34 mouse cellular contexts compared by ENCODE assay signal in genomic region chr3:146156811-146157210, GRCm38 (mm10). TPM values are rescaled to one million over a fixed set of nuclear protein-coding genes. Genes with fewer than 3 reads are reported as not detected.
DNase-seq lines count a peak whose midpoint lies in the region; ATAC-seq and TF ChIP-seq lines count a peak whose summit lies in the region.
"Had no signal": no experiment of that assay in that cellular context is flagged by ENCODE, and none has a peak within 500 bp of the region (broad histone marks: within the 10 kb centered on the region; RNA-seq: fewer than 3 reads in every experiment).

No protein-coding gene starts in this region.

- no peak for TF ChIP-seq EP300 in stomach, postnatal 0 days (optimal IDR thresholded peaks at IDR 0.05)

- ATAC-seq in common myeloid progenitor, adult 5-6 weeks (replicated peaks; ENCODE audit: low read depth, poor library complexity, severe bottlenecking): 0 out of 2 replicates have a peak, but pooled peaks have one; percentile 23
- ATAC-seq in megakaryocyte, adult 5-6 weeks (ENCODE audit: poor library complexity, severe bottlenecking): peak; percentile 26; the same call in 1 of the 2 replicates
- no peak for ATAC-seq in stomach, postnatal 0 days (ENCODE audit: low FRiP score, low TSS enrichment)
- ATAC-seq: forebrain, embryonic 15.5 days; Patski had no signal

- DNase-seq in spleen, adult 2 months (ENCODE audit: low read depth in 1 of 2, low spot score in 2 of 2): no peak
- no peak for DNase-seq in spleen, postnatal 10 days (ENCODE audit: low spot score in 2 of 2)
- no peak for DNase-seq in stomach, postnatal 0 days (ENCODE audit: low spot score)
- no peak for DNase-seq in kidney, postnatal 25 days
- no peak for DNase-seq in kidney, postnatal 14 days
- DNase-seq: adrenal gland, postnatal 10 days; adrenal gland, postnatal 36 days; cerebellum, adult 11 months; cerebellum, adult 2 months; cerebellum, adult 9-11 months; cerebellum, postnatal 25 days; embryo, embryonic 11 days; gastrocnemius, postnatal 10 days; gastrocnemius, postnatal 36 days; heart, adult 11 months had no signal

- no peak for TF ChIP-seq CTCF in spleen, adult 2 months (IDR thresholded peaks at IDR 0.05; ENCODE audit: extremely low read depth, insufficient read depth, insufficient read length, insufficient replicate concordance)
- TF ChIP-seq CTCF in stomach, postnatal 0 days (IDR thresholded peaks at IDR 0.05; ENCODE audit: low read depth): no peak

- no peaks in the 10 kb centered on the region for H3K36me3 ChIP-seq in spleen, adult 2 months (ENCODE audit: control insufficient read depth, insufficient read depth, low read length)
- no peaks in the 10 kb centered on the region for H3K36me3 ChIP-seq in stomach, postnatal 0 days (ENCODE audit: control insufficient read depth, insufficient read depth, low read length)
- H3K36me3 ChIP-seq: embryonic facial prominence, embryonic 10.5 days; embryonic facial prominence, embryonic 13.5 days; forebrain, embryonic 12.5 days; forebrain, embryonic 15.5 days; G1E; hindbrain, embryonic 12.5 days; hindbrain, embryonic 15.5 days had no signal

- H3K4me3 ChIP-seq in spleen, adult 2 months (ENCODE audit: extremely low read depth, insufficient read depth, insufficient read length): no peak overlapping the region
- H3K4me3 ChIP-seq in stomach, postnatal 0 days (ENCODE audit: low read depth, low read length): no peak overlapping the region
- H3K4me3 ChIP-seq: embryonic facial prominence, embryonic 10.5 days; embryonic facial prominence, embryonic 13.5 days; erythroblast, embryonic 14.5 days; forebrain, embryonic 12.5 days; forebrain, embryonic 15.5 days; hindbrain, embryonic 12.5 days; hindbrain, embryonic 15.5 days had no signal

- H3K9ac ChIP-seq in stomach, postnatal 0 days (ENCODE audit: low read length): no peak overlapping the region
- H3K9ac ChIP-seq: embryonic facial prominence, embryonic 13.5 days; forebrain, embryonic 12.5 days; forebrain, embryonic 15.5 days; hindbrain, embryonic 12.5 days; hindbrain, embryonic 15.5 days had no signal

- peaks cover 30% of the 10 kb centered on the region for H3K4me1 ChIP-seq in spleen, adult 2 months (ENCODE audit: control insufficient read depth, insufficient read depth, insufficient read length)
- H3K4me1 ChIP-seq in stomach, postnatal 0 days (replicated peaks; ENCODE audit: control insufficient read depth, insufficient read depth): no peaks in the 10 kb centered on the region
- H3K4me1 ChIP-seq: forebrain, embryonic 15.5 days; hindbrain, embryonic 15.5 days had no signal

- peak overlapping the region; percentile 48 for H3K27ac ChIP-seq in spleen, adult 2 months (ENCODE audit: insufficient read depth, low read length)
- H3K27ac ChIP-seq in stomach, postnatal 0 days (replicated peaks): no peak overlapping the region
- H3K27ac ChIP-seq: embryonic facial prominence, embryonic 10.5 days; embryonic facial prominence, embryonic 13.5 days; forebrain, embryonic 12.5 days; forebrain, embryonic 15.5 days; hindbrain, embryonic 12.5 days; hindbrain, embryonic 15.5 days had no signal

- no peaks in the 10 kb centered on the region for H3K9me3 ChIP-seq in stomach, postnatal 0 days (ENCODE audit: control insufficient read depth, low read length)
- H3K9me3 ChIP-seq: embryonic facial prominence, embryonic 10.5 days; forebrain, embryonic 12.5 days; forebrain, embryonic 15.5 days; G1E; hindbrain, embryonic 12.5 days; hindbrain, embryonic 15.5 days had no signal

- H3K27me3 ChIP-seq in spleen, adult 2 months (ENCODE audit: control insufficient read depth, insufficient read depth, low read length): no peaks in the 10 kb centered on the region
- H3K27me3 ChIP-seq in stomach, postnatal 0 days (ENCODE audit: control insufficient read depth, insufficient read depth, low read length): no peaks in the 10 kb centered on the region
- H3K27me3 ChIP-seq: forebrain, embryonic 15.5 days; Patski had no signal

- H3K4me2 ChIP-seq in stomach, postnatal 0 days (replicated peaks; ENCODE audit: low read depth): no peak overlapping the region
- H3K4me2 ChIP-seq: embryonic facial prominence, embryonic 13.5 days; forebrain, embryonic 12.5 days; forebrain, embryonic 15.5 days; heart, embryonic 11.5 days; hindbrain, embryonic 12.5 days; hindbrain, embryonic 15.5 days had no signal

- no peak for TF ChIP-seq POLR2A in spleen, adult 2 months (IDR thresholded peaks at IDR 0.05; ENCODE audit: low read depth, low read length)

- WGBS in spleen, adult 2 months: 58% methylated on average over 2 of the region's 2 CpGs
- WGBS in stomach, postnatal 0 days: 78% methylated on average over 2 of the region's 2 CpGs

RNA-seq across cellular contexts. Expression of gene Mcoln2, which starts 7.2 kb away (rescaled TPM):
- polyA plus RNA-seq in spleen, adult 2 months (2012; rRNA removed): 6.6 and 8.2 TPM in 2 replicates
- total RNA-seq in common myeloid progenitor, adult 5-6 weeks (2017): 8.2 and 11.1 TPM in 2 replicates
- 0.47 and 3.3 TPM in 2 replicates for total RNA-seq in megakaryocyte, adult 5-6 weeks (2015)
- 0.33 and 2.2 TPM in 2 replicates for total RNA-seq in megakaryocyte, adult 5-6 weeks (2017)
- 1.9 TPM in 2 replicates for polyA plus RNA-seq in stomach, postnatal 0 days (2015; fragmentation: Nextera tagmentation; extraction: Ambion mirVana)
- total RNA-seq: adrenal gland, postnatal 36 days had no signal
- polyA plus RNA-seq: cortical plate, adult 2 months; erythroblast, embryonic 14.5 days; forebrain, embryonic 15.5 days; G1E had no signal

RNA-seq across cellular contexts. Expression of gene Mcoln3, which starts 39.6 kb away (rescaled TPM):
- polyA plus RNA-seq in spleen, adult 2 months (2012; rRNA removed): 3.2 and 4.1 TPM in 2 replicates
- total RNA-seq in common myeloid progenitor, adult 5-6 weeks (2017): 0.18 and 3.4 TPM in 2 replicates
- total RNA-seq in megakaryocyte, adult 5-6 weeks (2015): not detected in 2 replicates
- 0.07 TPM in 1 of 2 replicates, not detected in the other for total RNA-seq in megakaryocyte, adult 5-6 weeks (2017)
- polyA plus RNA-seq in stomach, postnatal 0 days (2015; fragmentation: Nextera tagmentation; extraction: Ambion mirVana): not detected in 2 replicates
- total RNA-seq: adrenal gland, adult 18-20 months; adrenal gland, postnatal 36 days; G1E; gastrocnemius, postnatal 10 days; gastrocnemius, postnatal 36 days; heart, adult 8-10 months; heart, postnatal 25 days had no signal
- polyA plus RNA-seq: cortical plate, adult 2 months; erythroblast, embryonic 14.5 days; G1E had no signal

RNA-seq across cellular contexts. Expression of gene Wdr63, which starts 48.9 kb away (rescaled TPM):
- polyA plus RNA-seq in spleen, adult 2 months (2012; rRNA removed): not detected in 2 replicates
- not detected in 2 replicates for total RNA-seq in common myeloid progenitor, adult 5-6 weeks (2017)
- not detected in 2 replicates for total RNA-seq in megakaryocyte, adult 5-6 weeks (2015)
- not detected in 2 replicates for total RNA-seq in megakaryocyte, adult 5-6 weeks (2017)
- polyA plus RNA-seq in stomach, postnatal 0 days (2015; fragmentation: Nextera tagmentation; extraction: Ambion mirVana): 0.62 and 0.72 TPM in 2 replicates
- total RNA-seq: adrenal gland, adult 18-20 months; G1E; gastrocnemius, postnatal 10 days; gastrocnemius, postnatal 36 days; heart, adult 8-10 months; heart, postnatal 25 days; hematopoietic stem cell, adult 5-6 weeks had no signal
- polyA plus RNA-seq: erythroblast, embryonic 14.5 days; G1E; heart, embryonic 14.5 days; heart, postnatal 0 days had no signal
